Mouse (Mus musculus) left cerebral cortex, adult 18-20 months (tissue): ENCODE results near the gene Fgfr1op. TPM values are rescaled to one million over a fixed set of nuclear protein-coding genes. Genes with fewer than 3 reads are reported as not detected.

Experiments used
- DNase-seq, 2 experiments: peaks; one replicate each; pipeline ENCODE4 v3.0.0; 2021 to 2022; ENCODE audit warnings: low spot score in 2 of 2, mixed read lengths in 1 of 2
- total RNA-seq, 2 experiments: library from RNA; stranded (reverse); gene quantifications; 2 replicates each; pipeline ENCODE4 v1.2.3; 2021

Gene Fgfr1op
- total RNA-seq, 2 experiments from 2014 or later, result 17.9 to 18.5 TPM

DNA sequence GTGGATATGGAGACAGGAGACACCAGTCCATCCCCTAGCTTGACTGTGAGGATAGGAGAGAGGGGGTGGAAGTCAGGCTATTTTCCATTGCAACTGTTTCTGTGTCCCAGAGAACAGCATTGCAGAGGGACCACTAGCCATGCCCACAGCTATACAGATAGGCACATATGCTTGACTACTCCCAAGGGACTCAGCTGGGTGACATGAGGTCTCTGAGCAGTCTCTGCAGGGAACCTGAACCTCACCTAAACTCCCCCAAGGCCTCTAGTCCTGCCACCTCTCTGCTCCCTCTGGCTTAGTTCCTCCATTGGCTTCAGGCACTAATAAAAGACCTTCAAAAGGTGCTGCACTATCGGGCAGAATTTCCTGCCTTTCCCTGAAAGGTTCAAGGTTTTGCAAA, 58.8 kb downstream of the Fgfr1op start:
- no peak for DNase-seq

DNA sequence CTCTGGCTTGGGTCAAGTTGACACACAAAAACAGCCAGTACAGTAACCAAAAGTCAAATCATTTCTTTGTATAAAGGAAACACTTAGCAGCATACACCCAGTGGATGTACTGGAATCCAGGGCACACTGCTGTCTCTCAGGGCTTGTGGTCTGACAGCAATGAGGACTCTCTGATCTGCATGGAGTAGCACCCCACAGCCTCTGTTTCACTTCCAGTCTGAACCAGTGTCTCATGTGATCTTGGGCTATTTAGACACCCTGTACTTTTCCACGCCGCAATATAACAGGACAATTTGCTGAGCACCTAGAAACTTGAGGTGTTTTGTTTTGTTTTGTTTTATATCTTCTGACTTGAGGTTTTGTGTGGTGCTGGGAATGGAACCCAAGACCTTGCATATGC, 59.9 kb downstream of the Fgfr1op start:
- DNase-seq, result no peak

DNA sequence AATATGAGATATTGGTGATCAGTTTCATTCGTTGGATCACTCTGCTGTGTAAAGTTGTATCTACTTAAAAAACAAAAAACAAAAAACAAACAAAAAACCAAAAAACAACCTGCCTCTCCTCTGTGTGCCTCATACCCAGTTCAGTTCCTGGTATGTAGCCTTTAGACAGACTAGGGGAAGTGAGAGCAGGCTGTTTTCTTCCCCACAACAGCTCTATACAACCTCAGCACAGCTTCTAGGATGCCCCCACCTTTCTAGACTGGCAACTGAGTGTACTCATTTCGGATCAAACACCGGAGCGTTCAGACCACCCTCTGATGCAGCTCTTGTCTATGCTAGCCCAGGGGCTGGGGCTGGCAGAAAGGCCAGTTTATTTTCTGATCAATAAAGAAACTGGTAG, 60.4 kb downstream of the Fgfr1op start:
- DNase-seq, result no peak

GRCm38 (mm10) chr17:8228622-8229021, 63.3 kb downstream of the Fgfr1op start:
- DNase-seq, result no peak

DNA sequence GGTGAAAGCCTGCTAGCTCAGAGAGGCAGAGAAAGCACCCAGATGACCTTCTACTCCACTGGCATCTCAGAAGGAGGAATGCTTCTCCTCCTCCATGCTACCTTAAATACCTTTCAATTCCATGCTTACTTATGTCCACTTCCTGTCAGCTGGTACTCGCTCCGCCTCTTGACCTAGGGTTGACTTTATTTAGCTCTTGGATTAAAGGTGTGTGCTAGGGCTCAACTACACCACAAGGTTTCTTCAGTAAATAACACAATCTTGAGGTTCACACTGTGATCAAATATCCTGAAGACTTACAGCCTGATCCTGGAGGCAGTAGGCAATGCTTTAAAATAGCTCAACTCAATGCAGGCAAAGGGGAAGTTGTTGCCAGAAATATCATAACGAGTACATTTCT, 64.3 kb downstream of the Fgfr1op start:
- DNase-seq, result no peak

- DNase-seq, result peak; percentile 13 to 20
These were observed 66.8 kb downstream of the Fgfr1op start for GRCm38 (mm10) chr17:8232089-8232488.

- no peak for DNase-seq
These were observed 68.4 kb downstream of the Fgfr1op start for GRCm38 (mm10) chr17:8233618-8234214.

DNA sequence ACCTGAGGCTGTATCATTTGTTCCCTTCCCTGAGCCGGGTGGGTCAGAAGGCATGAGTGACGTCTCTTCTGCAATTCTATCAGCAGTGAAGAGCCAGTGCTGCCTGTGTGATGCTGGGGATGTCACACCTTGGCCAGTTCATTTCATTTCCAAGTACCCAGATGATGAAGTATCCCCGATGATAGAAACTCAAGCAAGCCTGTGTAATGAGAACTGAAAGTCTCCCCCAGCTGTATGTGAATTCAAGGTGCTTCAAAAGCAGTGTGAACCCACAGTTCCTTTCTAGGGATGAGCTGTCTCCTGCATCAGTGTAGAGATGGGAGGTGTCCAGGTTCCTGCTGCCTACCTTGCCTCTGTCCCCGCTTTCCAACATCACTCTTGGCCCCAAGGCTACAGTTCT, 69.2 kb downstream of the Fgfr1op start:
- DNase-seq, result no peak

- DNase-seq, result no peak
These were observed 70.4 kb downstream of the Fgfr1op start, which contains the start of gene Ccr6 for GRCm38 (mm10) chr17:8235743-8236142. TSS of gene Ccr6 (plus strand) at chr17:8236043.

DNA sequence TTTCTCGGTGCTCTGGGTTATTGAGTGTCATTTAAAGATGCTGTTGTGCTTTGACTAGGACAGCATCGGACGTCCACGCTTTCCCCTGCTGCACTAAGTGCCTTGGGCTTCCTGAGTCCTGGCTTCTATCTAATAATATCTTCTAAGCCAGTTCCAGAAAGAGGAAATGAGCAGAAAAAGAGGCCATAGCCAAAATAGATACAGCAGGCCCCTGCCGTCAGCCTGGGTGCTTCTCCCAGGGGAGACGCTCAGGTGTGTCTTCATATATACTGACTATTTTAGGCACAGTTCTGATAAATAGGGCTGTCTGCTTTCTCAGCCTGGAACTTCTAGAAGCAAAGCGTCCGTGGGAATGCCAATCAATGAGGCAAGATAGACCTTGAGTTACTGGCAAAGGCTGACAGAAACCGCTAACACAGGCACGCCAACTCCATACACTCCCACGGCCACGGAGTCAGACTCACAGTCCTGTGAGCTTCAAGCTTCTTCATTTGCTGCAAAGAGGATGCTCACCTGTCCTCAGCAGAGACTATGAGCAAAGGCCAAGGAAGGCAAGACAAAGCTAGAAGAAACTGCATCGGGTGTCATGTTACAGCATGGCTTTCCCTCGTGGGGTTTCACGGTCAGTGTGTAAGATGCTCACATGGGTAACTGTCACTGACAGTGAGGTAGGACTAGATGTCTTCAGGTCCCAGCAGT, 72.9 kb downstream of the Fgfr1op start:
- DNase-seq, result peak in 1 of 2 experiments; percentile 13

DNA sequence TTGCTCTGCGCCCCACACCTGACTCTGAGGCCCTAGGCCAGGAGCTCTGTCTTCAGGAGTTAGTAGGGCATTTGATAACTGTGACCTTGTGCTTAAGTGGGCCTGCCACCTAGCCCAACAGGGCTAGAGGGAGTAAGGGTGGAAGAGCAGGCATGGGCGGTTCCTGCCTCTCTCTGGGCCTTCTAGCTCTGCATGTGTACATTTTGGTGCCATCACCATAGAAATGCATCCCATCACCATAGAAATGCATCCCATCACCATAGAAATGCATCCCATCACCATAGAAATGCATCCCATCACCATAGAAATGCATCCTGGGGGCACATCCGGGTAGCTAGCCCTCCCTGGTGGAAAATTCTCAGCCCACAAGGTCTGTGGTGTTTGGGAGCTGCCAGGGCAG, 74.3 kb downstream of the Fgfr1op start:
- DNase-seq, result no peak

DNA sequence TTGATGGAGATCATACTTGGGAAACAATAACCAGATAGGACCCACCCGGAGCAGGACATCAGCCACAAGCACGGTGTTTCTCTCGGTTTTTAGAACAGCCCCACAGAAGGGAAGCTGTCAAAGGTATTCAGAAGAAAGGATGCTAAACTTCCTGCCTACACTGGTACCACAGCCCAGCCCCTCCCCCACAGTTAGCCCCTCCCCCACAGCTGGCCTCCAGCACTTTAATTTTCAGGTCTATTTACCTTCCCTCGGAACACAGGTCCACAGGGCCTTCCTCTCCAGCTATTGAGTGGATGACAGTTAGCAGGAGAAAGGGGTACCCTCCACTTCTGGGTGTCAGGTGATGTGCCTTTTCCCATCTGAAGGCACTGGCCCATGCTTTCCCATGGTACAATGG, 75.2 kb downstream of the Fgfr1op start:
- DNase-seq, result no peak

- DNase-seq, result no peak
These were observed 76.3 kb downstream of the Fgfr1op start for GRCm38 (mm10) chr17:8241645-8242044.

DNA sequence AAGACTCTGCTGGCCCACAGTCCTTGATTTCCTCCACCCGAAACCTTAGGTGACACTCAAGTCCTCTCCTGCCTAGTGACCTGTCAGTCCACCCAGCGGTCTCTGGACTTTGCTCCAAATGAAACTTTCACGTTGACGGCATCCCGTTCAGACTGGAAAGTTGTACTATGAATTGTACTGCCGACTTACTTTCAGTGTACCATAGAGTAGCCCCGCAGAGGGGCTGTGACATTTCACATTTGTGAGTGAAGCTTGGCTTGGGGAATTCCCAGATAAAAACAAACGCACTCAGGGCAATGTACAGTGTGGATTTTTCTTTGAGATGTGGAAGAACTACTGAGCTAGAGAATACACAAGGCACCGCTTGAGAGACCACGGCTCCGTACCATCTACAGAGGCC, 76.9 kb downstream of the Fgfr1op start:
- no peak for DNase-seq

DNA sequence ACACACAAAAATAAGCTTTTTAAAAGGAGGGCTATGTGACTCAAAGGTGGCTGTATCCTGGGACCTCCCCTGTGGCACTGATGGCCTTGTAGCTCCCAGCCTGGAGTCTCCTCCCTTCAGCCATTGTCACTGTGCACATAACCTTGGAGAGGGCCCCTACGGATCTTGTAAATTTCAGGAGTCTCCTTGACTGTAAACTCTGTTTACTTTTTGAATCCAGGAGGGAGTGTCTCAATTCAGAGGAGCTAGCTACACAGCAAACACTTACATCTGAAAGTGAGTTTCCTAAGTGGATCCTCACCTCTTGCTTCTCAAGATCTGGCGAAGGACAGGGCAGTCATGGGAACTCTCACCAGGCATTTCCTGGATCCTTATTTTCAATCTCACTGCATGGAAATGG, 78.8 kb downstream of the Fgfr1op start:
- DNase-seq, result no peak

GRCm38 (mm10) chr17:8246102-8246754, 80.9 kb downstream of the Fgfr1op start:
- no peak for DNase-seq

Other genes with a start within 250 kb of the Fgfr1op start
- 1 to 10 TPM; 5.3 to 5.6 TPM for gene Tagap, start 239.5 kb upstream of the Fgfr1op start, total RNA-seq
- gene Rsph3a, start 219.9 kb upstream of the Fgfr1op start, total RNA-seq, result 10 to 100 TPM; 36.9 to 41.9 TPM
- gene Gm49673, start 17.7 kb upstream of the Fgfr1op start, total RNA-seq, result under 1 TPM; 0.26 to 0.58 TPM
- 1 to 10 TPM; 4.9 to 6.7 TPM for gene Rnaset2a, start 17.4 kb upstream of the Fgfr1op start, total RNA-seq
- gene Ccr6, start 70.5 kb downstream of the Fgfr1op start, total RNA-seq, result under 1 TPM in 1 of 2 experiments, not detected in 1; 0.46 TPM
- gene Mpc1, start 117.4 kb downstream of the Fgfr1op start, total RNA-seq, result 100 to 1,000 TPM; 161 to 169 TPM
- 10 to 100 TPM; 62.1 to 63.8 TPM for gene Sft2d1, start 145.6 kb downstream of the Fgfr1op start, total RNA-seq
- gene Prr18, start 172.0 kb downstream of the Fgfr1op start, total RNA-seq, result 10 to 100 TPM; 14.0 to 17.9 TPM
- gene T2, start 190.5 kb downstream of the Fgfr1op start, total RNA-seq, result 1 to 10 TPM in 1 of 2 experiments, under 1 TPM in 1; 0.84 to 1.3 TPM